In genomic region chr16:79168193-79168592, GRCm38 (mm10) we compare ENCODE assay signal across 8 mouse cellular contexts.
A peak's percentile ranks its signal among the peaks of the same experiment; 100 is the strongest.
DNase-seq lines count a peak whose midpoint lies in the region; ATAC-seq lines count a peak whose summit lies in the region.

No protein-coding gene starts in this region.

- H3K9ac ChIP-seq in hindbrain, embryonic 13.5 days: no peak overlapping the region
- no peak overlapping the region for H3K9ac ChIP-seq in midbrain, embryonic 15.5 days

- 19% methylated on average over 8 of the region's 8 CpGs for whole genome bisulfite sequencing in hindbrain, embryonic 10.5 days
- 16% methylated on average over 8 of the region's 8 CpGs for WGBS in hindbrain, embryonic 13.5 days
- WGBS in midbrain, embryonic 15.5 days: 14% methylated on average over 8 of the region's 8 CpGs

- H3K27me3 ChIP-seq in hindbrain, embryonic 10.5 days (ENCODE audit: insufficient read depth, poor library complexity, severe bottlenecking): no peaks in the 10 kb centered on the region
- no peaks in the 10 kb centered on the region for H3K27me3 ChIP-seq in hindbrain, embryonic 13.5 days
- H3K27me3 ChIP-seq in midbrain, embryonic 15.5 days (replicated peaks): no peaks in the 10 kb centered on the region

- no peaks in the 10 kb centered on the region for H3K9me3 ChIP-seq in hindbrain, embryonic 10.5 days
- no peaks in the 10 kb centered on the region for H3K9me3 ChIP-seq in hindbrain, embryonic 13.5 days
- no peaks in the 10 kb centered on the region for H3K9me3 ChIP-seq in midbrain, embryonic 15.5 days

- no peak for ATAC-seq in hindbrain, embryonic 13.5 days (ENCODE audit: low FRiP score)
- peak; percentile 84 for ATAC-seq in common myeloid progenitor, adult 5-6 weeks (replicated peaks; ENCODE audit: low read depth, poor library complexity, severe bottlenecking)
- ATAC-seq in midbrain, embryonic 15.5 days (replicated peaks): peak; percentile 78; the same call in 1 of the 2 replicates

- no peak overlapping the region for H3K27ac ChIP-seq in hindbrain, embryonic 10.5 days
- no peak overlapping the region for H3K27ac ChIP-seq in hindbrain, embryonic 13.5 days
- H3K27ac ChIP-seq in midbrain, embryonic 15.5 days: no peak overlapping the region

- H3K4me1 ChIP-seq in hindbrain, embryonic 10.5 days (replicated peaks): no peaks in the 10 kb centered on the region
- H3K4me1 ChIP-seq in hindbrain, embryonic 13.5 days (replicated peaks): no peaks in the 10 kb centered on the region
- H3K4me1 ChIP-seq in midbrain, embryonic 15.5 days: no peaks in the 10 kb centered on the region

- no peak overlapping the region for H3K4me2 ChIP-seq in hindbrain, embryonic 13.5 days
- H3K4me2 ChIP-seq in midbrain, embryonic 15.5 days: no peak overlapping the region

- DNase-seq in hindbrain, embryonic 10.5 days (ENCODE audit: low spot score): peak; percentile 66
- peak; percentile 30 to 81 for DNase-seq in adrenal gland, adult (ENCODE audit: inconsistent age in 2 of 2, low spot score in 1 of 2)
- DNase-seq in heart, postnatal 4 days: peak; percentile 76
- peak; percentile 62 for DNase-seq in layer of hippocampus, postnatal 36 days
- peak; percentile 47 for DNase-seq in urinary bladder, postnatal 25 days (ENCODE audit: low spot score)

- H3K36me3 ChIP-seq in hindbrain, embryonic 10.5 days: no peaks in the 10 kb centered on the region
- no peaks in the 10 kb centered on the region for H3K36me3 ChIP-seq in hindbrain, embryonic 13.5 days
- no peaks in the 10 kb centered on the region for H3K36me3 ChIP-seq in midbrain, embryonic 15.5 days (replicated peaks)

- no peak overlapping the region for H3K4me3 ChIP-seq in hindbrain, embryonic 10.5 days
- H3K4me3 ChIP-seq in hindbrain, embryonic 13.5 days: no peak overlapping the region
- H3K4me3 ChIP-seq in midbrain, embryonic 15.5 days: no peak overlapping the region
